Mouse (Mus musculus) C2C12 (cell line): Measurements from ENCODE around the gene Radil.

Source experiments
- CEBPB ChIP-seq: IDR thresholded peaks from one replicate; pipeline ENCODE4 v1.6.1; 2011; ENCODE audit warnings: low read depth, mild to moderate bottlenecking, control low read depth, moderate library complexity
- CTCF ChIP-seq: IDR thresholded peaks from one replicate; pipeline ENCODE4 v1.5.1; 2011; ENCODE audit not compliant: control insufficient read depth, insufficient read depth, insufficient read length
- FOSL1 ChIP-seq: IDR thresholded peaks from one replicate; pipeline ENCODE4 v1.8.0; 2011; ENCODE audit warnings: mild to moderate bottlenecking, low read length; ENCODE audit not compliant: poor library complexity, insufficient read depth, severe bottlenecking
- MAX ChIP-seq: IDR thresholded peaks from one replicate; pipeline ENCODE4 v1.6.1; 2011; ENCODE audit warnings: mild to moderate bottlenecking, control low read depth
- MYOD1 ChIP-seq: IDR thresholded peaks from one replicate; pipeline ENCODE4 v1.6.1; 2011; ENCODE audit warnings: low read depth; ENCODE audit not compliant: control insufficient read depth, insufficient read length
- MYOG ChIP-seq: IDR thresholded peaks from one replicate; pipeline ENCODE4 v1.6.1; 2011; ENCODE audit not compliant: control insufficient read depth, insufficient read length; ENCODE audit errors: extremely low read depth
- USF1 ChIP-seq: IDR thresholded peaks from one replicate; pipeline ENCODE4 v1.6.1; 2011; ENCODE audit warnings: low read depth, mild to moderate bottlenecking, control low read depth, moderate library complexity

- TF ChIP-seq CTCF (no peak), MYOD1 (no peak), MAX (no peak), FOSL1 (no peak), USF1 (no peak), CEBPB (no peak), MYOG (no peak)
Measured at GRCm38 (mm10) chr5:142576832-142577231, 25.9 kb upstream of the Radil start.
